ENCODE assay signal across 10 mouse cellular contexts in genomic region chr11:50229252-50229910, GRCm38 (mm10). TPM values are rescaled to one million over a fixed set of nuclear protein-coding genes. Genes with fewer than 3 reads are reported as not detected.
DNase-seq lines count a peak whose midpoint lies in the region; ATAC-seq and TF ChIP-seq lines count a peak whose summit lies in the region.
"Had no signal": no experiment of that assay in that cellular context is flagged by ENCODE, and none has a peak within 500 bp of the region (broad histone marks: within the 10 kb centered on the region; RNA-seq: fewer than 3 reads in every experiment).

No protein-coding gene starts in this region.

- H3K4me2 ChIP-seq in heart, embryonic 11.5 days, result no peak overlapping the region
- H3K4me2 ChIP-seq: lung, embryonic 14.5 days had no signal

- H3K4me1 ChIP-seq in heart, embryonic 10.5 days, result peaks cover 51% of the 10 kb centered on the region
- peaks cover 19% of the 10 kb centered on the region for H3K4me1 ChIP-seq in heart, embryonic 11.5 days (ENCODE audit: control insufficient read depth, insufficient read depth, low read length)

- no peak for TF ChIP-seq CTCF in layer of hippocampus, adult 2 months (conservative IDR thresholded peaks at IDR 0.05)

- H3K36me3 ChIP-seq in heart, embryonic 10.5 days, result peaks cover 30% of the 10 kb centered on the region
- H3K36me3 ChIP-seq in heart, embryonic 11.5 days (ENCODE audit: control insufficient read depth, insufficient read depth, low read length), result peaks cover 13% of the 10 kb centered on the region

- H3K27me3 ChIP-seq in heart, embryonic 10.5 days (ENCODE audit: insufficient read depth, poor library complexity, severe bottlenecking), result peaks cover 57% of the 10 kb centered on the region
- H3K27me3 ChIP-seq in heart, embryonic 11.5 days (ENCODE audit: control insufficient read depth, insufficient read depth, low read length), result peaks cover 14% of the 10 kb centered on the region

- H3K4me3 ChIP-seq in heart, embryonic 10.5 days, result no peak overlapping the region
- H3K4me3 ChIP-seq in heart, embryonic 11.5 days (ENCODE audit: low read depth, low read length), result no peak overlapping the region
- H3K4me3 ChIP-seq in layer of hippocampus, adult 2 months, result no peak overlapping the region

- no peaks in the 10 kb centered on the region for H3K9me3 ChIP-seq in heart, embryonic 10.5 days
- no peaks in the 10 kb centered on the region for H3K9me3 ChIP-seq in heart, embryonic 11.5 days (replicated peaks; ENCODE audit: control insufficient read depth, low read length)

- H3K27ac ChIP-seq in heart, embryonic 10.5 days, result 0 out of 2 replicates have a peak overlapping the region, but pooled peaks have one; percentile 11
- H3K27ac ChIP-seq in heart, embryonic 11.5 days (ENCODE audit: low read depth, low read length), result no peak overlapping the region
- H3K27ac ChIP-seq in layer of hippocampus, adult 2 months, result no peak overlapping the region

- DNase-seq in heart, embryonic 10.5 days (ENCODE audit: low spot score), result no peak
- peak; percentile 73 for DNase-seq in ovary, postnatal 36 days (ENCODE audit: low spot score)
- DNase-seq in ovary, postnatal 10 days (ENCODE audit: low spot score), result no peak
- DNase-seq in heart, postnatal 4 days, result peak; percentile 66
- DNase-seq in layer of hippocampus, adult 2 months (ENCODE audit: low spot score in 2 of 2), result no peak
- DNase-seq in lung, postnatal 36 days, result no peak
- no peak for DNase-seq in gastrocnemius, postnatal 10 days
- DNase-seq: lung, embryonic 14.5 days; right cerebral cortex, postnatal 25 days had no signal

- 53% methylated on average over 7 of the region's 7 CpGs for WGBS in heart, embryonic 10.5 days
- WGBS in heart, embryonic 11.5 days (ENCODE audit: insufficient replicate concordance), result 56% methylated on average over 7 of the region's 7 CpGs

- no peak for ATAC-seq in heart, embryonic 11.5 days (replicated peaks; ENCODE audit: insufficient number of reproducible peaks, low FRiP score, low TSS enrichment)

- no peak overlapping the region for H3K9ac ChIP-seq in heart, embryonic 11.5 days (ENCODE audit: low read depth, low read length)

RNA-seq across cellular contexts. Expression of gene Ltc4s, which starts 9.0 kb away (rescaled TPM):
- 0.42 and 0.60 TPM in 2 replicates for polyA plus RNA-seq in heart, embryonic 10.5 days (2016; fragmentation: Nextera tagmentation; extraction: Ambion mirVana)
- polyA plus RNA-seq in heart, embryonic 11.5 days (2014; fragmentation: Nextera tagmentation; extraction: Ambion mirVana), result 0.74 TPM in 1 of 2 replicates, not detected in the other
- total RNA-seq in heart, postnatal 4 days (2021), result 1 to 10 TPM; 2.0 to 2.7 TPM
- total RNA-seq in layer of hippocampus, adult 2 months (2021), result 1 to 10 TPM; 6.8 to 9.3 TPM
- total RNA-seq in gastrocnemius, postnatal 10 days (2021), result 1 to 10 TPM; 2.3 to 3.9 TPM

RNA-seq across cellular contexts. Expression of gene Mgat4b, which starts 18.7 kb away (rescaled TPM):
- 17.3 and 20.1 TPM in 2 replicates for polyA plus RNA-seq in heart, embryonic 10.5 days (2016; fragmentation: Nextera tagmentation; extraction: Ambion mirVana)
- polyA plus RNA-seq in heart, embryonic 11.5 days (2014; fragmentation: Nextera tagmentation; extraction: Ambion mirVana), result 14.2 and 14.4 TPM in 2 replicates
- total RNA-seq in heart, postnatal 4 days (2021), result 100 to 1,000 TPM; 117 to 120 TPM
- 10 to 100 TPM; 91.2 to 93.0 TPM for total RNA-seq in layer of hippocampus, adult 2 months (2021)
- total RNA-seq in gastrocnemius, postnatal 10 days (2021), result 10 to 100 TPM; 31.2 to 35.0 TPM

RNA-seq across cellular contexts. Expression of gene Sqstm1, which starts 18.8 kb away (rescaled TPM):
- polyA plus RNA-seq in heart, embryonic 10.5 days (2016; fragmentation: Nextera tagmentation; extraction: Ambion mirVana), result 193 TPM in 2 replicates
- polyA plus RNA-seq in heart, embryonic 11.5 days (2014; fragmentation: Nextera tagmentation; extraction: Ambion mirVana), result 159 and 197 TPM in 2 replicates
- total RNA-seq in heart, postnatal 4 days (2021), result 100 to 1,000 TPM; 178 to 180 TPM
- total RNA-seq in layer of hippocampus, adult 2 months (2021), result 100 to 1,000 TPM; 444 to 465 TPM
- 100 to 1,000 TPM; 196 to 231 TPM for total RNA-seq in gastrocnemius, postnatal 10 days (2021)

RNA-seq across cellular contexts. Expression of gene Mrnip, which starts 55.1 kb away (rescaled TPM):
- polyA plus RNA-seq in heart, embryonic 10.5 days (2016; fragmentation: Nextera tagmentation; extraction: Ambion mirVana), result 15.6 and 21.7 TPM in 2 replicates
- polyA plus RNA-seq in heart, embryonic 11.5 days (2014; fragmentation: Nextera tagmentation; extraction: Ambion mirVana), result 15.3 and 17.6 TPM in 2 replicates
- 1 to 10 TPM; 7.7 to 8.0 TPM for total RNA-seq in heart, postnatal 4 days (2021)
- total RNA-seq in layer of hippocampus, adult 2 months (2021), result 10 to 100 TPM; 12.7 to 15.8 TPM
- 1 to 10 TPM; 6.3 to 7.5 TPM for total RNA-seq in gastrocnemius, postnatal 10 days (2021)

Comparison
In these comparisons a context has a peak if more than half of its experiments do, and no peak if none do; other contexts are left out.
1. DNase-seq: peak in ovary, postnatal 36 days (single experiment) and heart, postnatal 4 days (single experiment); none in heart, embryonic 10.5 days (single experiment), ovary, postnatal 10 days (single experiment), layer of hippocampus, adult 2 months (0 of 2), lung, postnatal 36 days (single experiment) and gastrocnemius, postnatal 10 days (single experiment).